Mouse (Mus musculus) T-cell, adult 2 months (primary cell): Measurements from ENCODE around the gene Dck.
"Not testable (repeated sequence)": the region's sequence is repeated elsewhere in the genome, so short reads cannot be mapped to it uniquely, and the experiment has no call there.

Source experiments
- DNase-seq: peaks from one replicate; pipeline ENCODE4 v3.0.0; 2022; ENCODE audit warnings: low spot score

The Dck gene

GRCm38 (mm10) chr5:88764987-88765481, at the start of gene Dck:
TSS of gene Dck (plus strand) at chr5:88764996.
- DNase-seq, result peak; percentile 98

GRCm38 (mm10) chr5:88716983-88717382, 47.8 kb upstream of the Dck start:
- no peak for DNase-seq

- DNase-seq, result peak; percentile 90
Observed at GRCm38 (mm10) chr5:88720116-88721002, 44.4 kb upstream of the Dck start, which contains the start of gene Mob1b. TSS of gene Mob1b (plus strand) at chr5:88720855.

GRCm38 (mm10) chr5:88721003-88721475, 43.8 kb upstream of the Dck start:
- no peak for DNase-seq

- DNase-seq, result no peak
Observed at GRCm38 (mm10) chr5:88721565-88722212, 43.1 kb upstream of the Dck start.

- DNase-seq, result no peak
Observed at GRCm38 (mm10) chr5:88722213-88722600, 42.6 kb upstream of the Dck start.

GRCm38 (mm10) chr5:88724030-88724429, 40.8 kb upstream of the Dck start:
- DNase-seq, result no peak

- no peak for DNase-seq
Observed at GRCm38 (mm10) chr5:88727593-88728144, 37.1 kb upstream of the Dck start.

- peak; percentile 31 for DNase-seq
Observed at GRCm38 (mm10) chr5:88734786-88735185, 30.0 kb upstream of the Dck start.

GRCm38 (mm10) chr5:88741065-88741464, 23.7 kb upstream of the Dck start:
- not testable (repeated sequence) for DNase-seq

- no peak for DNase-seq
Observed at GRCm38 (mm10) chr5:88747774-88748173, 17.0 kb upstream of the Dck start.

- DNase-seq, result no peak
Observed at GRCm38 (mm10) chr5:88753199-88753598, 11.6 kb upstream of the Dck start.

GRCm38 (mm10) chr5:88762611-88763010, 2.2 kb upstream of the Dck start:
- no peak for DNase-seq

- no peak for DNase-seq
Observed at GRCm38 (mm10) chr5:88764430-88764986, 288 bp upstream of the Dck start.

- DNase-seq, result no peak
Observed at GRCm38 (mm10) chr5:88765587-88765986, 791 bp downstream of the Dck start.

- DNase-seq, result peak; percentile 64
Observed at GRCm38 (mm10) chr5:88766121-88766520, 1.3 kb downstream of the Dck start.

- DNase-seq, result no peak
Observed at GRCm38 (mm10) chr5:88766863-88767262, 2.1 kb downstream of the Dck start.

- no peak for DNase-seq
Observed at GRCm38 (mm10) chr5:88768201-88768600, 3.4 kb downstream of the Dck start.

- DNase-seq, result no peak
Observed at GRCm38 (mm10) chr5:88782072-88782765, 17.4 kb downstream of the Dck start.

- no peak for DNase-seq
Observed at GRCm38 (mm10) chr5:88785059-88785458, 20.3 kb downstream of the Dck start.

- DNase-seq, result no peak
Observed at GRCm38 (mm10) chr5:88790675-88791074, 25.9 kb downstream of the Dck start.
